Mouse (Mus musculus) cerebellum, postnatal 4 days (tissue): ENCODE results near the gene Prkar1a.
"Not testable (repeated sequence)": the region's sequence is repeated elsewhere in the genome, so short reads cannot be mapped to it uniquely, and the experiment has no call there.

ENCODE experiments used
- DNase-seq, 2 experiments: peaks; one replicate each; pipeline ENCODE4 v3.0.0; 2022; ENCODE audit warnings: low spot score in 2 of 2, mixed read lengths in 1 of 2

Gene Prkar1a

GRCm38 (mm10) chr11:109641498-109642222 is 7.5 kb upstream of the Prkar1a start:
- no peak for DNase-seq

- DNase-seq: peak in 1 of 2 experiments; percentile 67
These were observed 695 bp upstream of the Prkar1a start for GRCm38 (mm10) chr11:109648510-109648909.

GRCm38 (mm10) chr11:109649975-109650701 is 933 bp downstream of the Prkar1a start:
- peak; percentile 62 to 77 for DNase-seq

GRCm38 (mm10) chr11:109650788-109651565 is 1.8 kb downstream of the Prkar1a start:
- DNase-seq: peak; percentile 86 to 94

- peak in 1 of 2 experiments; percentile 19 for DNase-seq
These were observed 2.4 kb downstream of the Prkar1a start for GRCm38 (mm10) chr11:109651566-109652024.

- DNase-seq: no peak
These were observed 3.3 kb downstream of the Prkar1a start for GRCm38 (mm10) chr11:109652505-109652904.

- DNase-seq: no peak
These were observed 4.0 kb downstream of the Prkar1a start for GRCm38 (mm10) chr11:109653201-109653600.

- DNase-seq: no peak
These were observed 5.4 kb downstream of the Prkar1a start for GRCm38 (mm10) chr11:109654581-109654980.

- DNase-seq: no peak
These were observed 7.0 kb downstream of the Prkar1a start for GRCm38 (mm10) chr11:109656232-109656631.

- not testable (repeated sequence) for DNase-seq
These were observed 11.3 kb downstream of the Prkar1a start for GRCm38 (mm10) chr11:109660526-109660925.

GRCm38 (mm10) chr11:109664293-109664692 is 15.1 kb downstream of the Prkar1a start:
- DNase-seq: no peak

- DNase-seq: no peak
These were observed 16.2 kb downstream of the Prkar1a start for GRCm38 (mm10) chr11:109665424-109665823.

GRCm38 (mm10) chr11:109666411-109666810 is 17.2 kb downstream of the Prkar1a start:
- DNase-seq: no peak

- DNase-seq: no peak
These were observed 18.2 kb downstream of the Prkar1a start for GRCm38 (mm10) chr11:109667371-109667770.

GRCm38 (mm10) chr11:109668115-109668725 is 19.0 kb downstream of the Prkar1a start:
- no peak for DNase-seq

GRCm38 (mm10) chr11:109669149-109669708 is 20.0 kb downstream of the Prkar1a start:
- no peak for DNase-seq

- DNase-seq: peak in 1 of 2 experiments; percentile 8
These were observed 21.1 kb downstream of the Prkar1a start for GRCm38 (mm10) chr11:109670026-109670916.

- DNase-seq: no peak
These were observed 22.2 kb downstream of the Prkar1a start for GRCm38 (mm10) chr11:109671136-109672020.

- no peak for DNase-seq
These were observed 22.8 kb downstream of the Prkar1a start for GRCm38 (mm10) chr11:109672021-109672324.
